Mouse (Mus musculus) thymus, adult 2 months (tissue): ENCODE data around the gene Hcfc1r1. TPM values are rescaled to one million over a fixed set of nuclear protein-coding genes. Genes with fewer than 3 reads are reported as not detected.
A peak's percentile ranks its signal among the peaks of the same experiment; 100 is the strongest.

ENCODE experiments used
- DNase-seq: peaks from one replicate; pipeline ENCODE4 v3.0.0; 2021
- H3K27ac ChIP-seq: fragments of 200-500 bp; 2 replicates; pipeline ENCODE4 v1.5.1; 2012; ENCODE audit warnings: low read length, control low read depth; ENCODE audit not compliant: control insufficient read depth, insufficient read depth
- H3K27me3 ChIP-seq: fragments of 200-500 bp; 2 replicates; pipeline ENCODE4 v1.6.1; 2012; ENCODE audit warnings: mild to moderate bottlenecking, low read length, moderate library complexity, mixed read lengths; ENCODE audit not compliant: control insufficient read depth, insufficient read depth
- H3K36me3 ChIP-seq: fragments of 200-500 bp; 2 replicates; pipeline ENCODE4 v1.6.1; 2012; ENCODE audit warnings: mild to moderate bottlenecking, low read length, moderate library complexity; ENCODE audit not compliant: control insufficient read depth, insufficient read depth
- H3K4me1 ChIP-seq: fragments of 200-500 bp; replicated peaks from 2 replicates; pipeline ENCODE4 v1.6.1; 2012; ENCODE audit warnings: low read length; ENCODE audit not compliant: control insufficient read depth, insufficient read depth
- H3K4me3 ChIP-seq: fragments of 200-500 bp; 2 replicates; pipeline ENCODE4 v1.5.1; 2012; ENCODE audit warnings: mild to moderate bottlenecking, low read length, control low read depth, moderate library complexity; ENCODE audit not compliant: control insufficient read depth, insufficient read depth
- CTCF ChIP-seq: fragments of 200-500 bp; IDR thresholded peaks from 2 replicates; pipeline ENCODE4 v1.5.1; 2012; ENCODE audit warnings: mild to moderate bottlenecking, control low read depth, low read length, moderate library complexity, borderline replicate concordance; ENCODE audit not compliant: control insufficient read depth, poor library complexity, insufficient read depth; ENCODE audit errors: extremely low read depth
- POLR2A ChIP-seq: fragments of 200-500 bp; IDR thresholded peaks from 2 replicates; pipeline ENCODE4 v1.6.1; 2012; ENCODE audit warnings: mild to moderate bottlenecking, low read length, control low read depth, moderate library complexity; ENCODE audit not compliant: control insufficient read depth, poor library complexity, insufficient read depth; ENCODE audit errors: extremely low read depth
- WGBS: fragments of 180-500 bp; shearing (Covaris S2); methylation state at CpG from one replicate; pipeline ENCODE4 v1.1.7; 2018; 5-methylcytosine and 5-hydroxymethylcytosine counted together
- polyA plus RNA-seq: library from polyadenylated mRNA; depleted of rRNA; stranded (reverse); fragments of >200 nt; gene quantifications from 2 replicates; pipeline ENCODE4 v1.2.3, GENCODE M21; 2012

Gene Hcfc1r1
- polyA plus RNA-seq, 1 experiment = 192 TPM

DNA sequence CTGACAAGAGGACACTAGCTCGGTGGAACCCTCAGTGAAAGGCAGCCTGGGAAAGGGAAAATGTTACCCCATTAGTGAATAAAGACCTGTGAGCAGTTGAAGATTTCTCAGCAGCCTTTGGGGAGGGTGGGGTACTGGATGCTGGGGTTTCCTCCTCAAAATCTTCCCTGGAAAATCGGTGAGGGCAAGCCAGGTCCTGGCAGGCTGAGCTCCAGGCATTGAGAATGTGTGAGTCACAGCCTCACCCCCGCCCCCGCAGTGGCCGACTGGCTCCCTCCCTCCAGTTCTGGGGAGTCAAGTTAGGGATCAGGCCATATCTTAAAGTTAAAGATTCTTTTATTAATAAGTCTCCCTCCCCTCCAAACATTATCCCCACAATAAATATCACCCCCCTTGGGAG lies 1.7 kb downstream of the Hcfc1r1 start:
- no peak for DNase-seq
- Histone ChIP-seq H3K4me1 (peaks cover 24% of the 10 kb centered on the region), H3K27ac (no peak overlapping the region), H3K27me3 (peaks cover 9% of the 10 kb centered on the region; the same call in 1 of the 2 replicates), H3K36me3 (no peaks in the 10 kb centered on the region), H3K4me3 (no peak overlapping the region)
- TF ChIP-seq CTCF (no peak), POLR2A (no peak)
- 69% methylated on average over 5 of the region's 5 CpGs for WGBS

- Histone ChIP-seq H3K4me3 (no peak overlapping the region), H3K36me3 (no peaks in the 10 kb centered on the region), H3K27ac (no peak overlapping the region), H3K4me1 (peaks cover 24% of the 10 kb centered on the region), H3K27me3 (peaks cover 9% of the 10 kb centered on the region; the same call in 1 of the 2 replicates)
- no peak for TF ChIP-seq CTCF
- TF ChIP-seq POLR2A = no peak
- WGBS = 20% methylated on average over 15 of the region's 15 CpGs
- peak; percentile 22 for DNase-seq
These were observed 2.3 kb downstream of the Hcfc1r1 start for GRCm38 (mm10) chr17:23675564-23676281.

DNA sequence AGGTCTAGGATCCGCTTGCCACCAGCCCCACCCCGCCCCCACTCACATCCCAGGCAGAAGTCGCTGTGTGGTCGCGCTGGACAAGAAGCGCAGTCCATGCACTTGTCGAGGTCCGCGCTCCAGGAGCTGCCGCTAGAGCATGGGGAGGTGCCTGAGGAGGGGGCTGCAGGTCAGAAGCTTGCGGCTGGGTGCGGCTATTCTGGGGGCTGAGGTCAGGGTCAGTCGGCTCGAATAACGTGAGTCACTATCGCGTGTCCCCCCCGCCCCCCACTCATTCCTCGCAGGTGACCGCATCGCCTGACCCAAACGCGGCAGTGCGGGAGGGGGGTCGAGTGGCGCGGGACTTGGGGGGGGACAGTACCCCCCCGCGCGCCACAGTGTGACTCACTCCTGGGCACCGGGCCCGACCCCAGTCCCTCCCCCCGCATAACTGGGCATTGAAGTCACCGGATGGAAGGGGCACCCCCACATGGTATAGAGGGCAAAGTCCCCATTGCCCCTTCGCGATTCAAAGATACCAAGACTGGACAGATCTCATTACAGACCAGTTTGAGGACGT lies 3.2 kb downstream of the Hcfc1r1 start:
- TF ChIP-seq CTCF (no peak), POLR2A (no peak)
- Histone ChIP-seq H3K4me1 (peaks cover 24% of the 10 kb centered on the region), H3K27ac (no peak overlapping the region), H3K36me3 (no peaks in the 10 kb centered on the region), H3K27me3 (peaks cover 9% of the 10 kb centered on the region; the same call in 1 of the 2 replicates), H3K4me3 (peak overlapping the region; percentile 74)
- DNase-seq = peak; percentile 35
- WGBS = under 1% methylated on average over 37 of the region's 37 CpGs

- TF ChIP-seq POLR2A = peak; percentile 79
- TF ChIP-seq CTCF = 0 out of 2 replicates have a peak, but pooled peaks have one; percentile 31
- no peak within 1 kb of the TSS for H3K27ac ChIP-seq
- WGBS = under 1% methylated on average over 34 of the region's 34 CpGs
- H3K4me1 ChIP-seq = peaks cover 24% of the 10 kb centered on the region
- peaks cover 9% of the 10 kb centered on the region; the same call in 1 of the 2 replicates for H3K27me3 ChIP-seq
- peak within 1 kb of the TSS; percentile 74 for H3K4me3 ChIP-seq
- H3K36me3 ChIP-seq = no peaks in the 10 kb centered on the region
- DNase-seq = peak; percentile 88
These were observed 3.9 kb downstream of the Hcfc1r1 start, which contains the start of gene Tnfrsf12a for GRCm38 (mm10) chr17:23677236-23677679. Tnfrsf12a (minus strand) TSS chr17:23677468.

DNA sequence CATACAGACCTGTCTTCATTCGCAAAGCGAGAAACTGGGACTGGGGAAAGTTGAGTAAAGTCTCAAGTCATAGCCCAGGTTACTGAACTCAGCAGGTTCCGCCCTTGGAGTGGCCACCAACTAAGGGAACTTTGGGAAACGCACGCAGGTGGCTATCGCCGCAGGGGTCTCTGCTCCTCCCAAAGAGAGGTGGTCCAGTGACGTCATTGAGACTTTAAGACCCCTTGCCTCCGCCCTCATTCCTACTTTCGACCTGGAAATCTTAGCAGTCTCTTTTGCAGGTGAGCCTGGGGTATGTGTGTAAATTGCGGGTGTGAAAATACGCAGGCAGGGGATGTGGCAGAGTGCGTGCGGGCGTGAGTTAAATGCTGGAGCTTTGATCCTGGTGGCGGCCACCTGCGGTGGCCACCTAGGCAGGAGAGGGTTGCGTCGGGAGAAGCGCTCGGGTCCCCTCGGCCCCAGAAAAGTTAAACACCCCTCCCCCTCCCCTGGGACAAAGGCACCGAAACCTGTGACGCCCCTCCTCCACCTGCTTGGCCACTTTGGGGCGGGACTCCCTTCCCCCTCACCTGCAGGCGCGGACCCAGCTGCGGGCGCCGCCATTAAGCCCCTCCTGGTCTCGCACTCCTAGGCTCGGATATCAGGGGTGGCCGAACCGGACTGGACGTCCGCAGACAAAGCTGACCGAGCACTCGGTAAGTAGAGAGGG lies 5.9 kb downstream of the Hcfc1r1 start, which contains the start of gene Cldn6:
Gene Cldn6, plus strand, starts transcription at position 123 of the 709 bp plus-strand sequence.
- no peak for DNase-seq
- Histone ChIP-seq H3K4me3 (no peak within 1 kb of the TSS), H3K36me3 (no peaks in the 10 kb centered on the region), H3K27me3 (peaks cover 9% of the 10 kb centered on the region; the same call in 1 of the 2 replicates), H3K27ac (no peak within 1 kb of the TSS), H3K4me1 (peaks cover 19% of the 10 kb centered on the region)
- TF ChIP-seq POLR2A (no peak), CTCF (no peak)
- WGBS = 21% methylated on average over 38 of the region's 38 CpGs

GRCm38 (mm10) chr17:23680336-23680735 lies 6.9 kb downstream of the Hcfc1r1 start:
- Histone ChIP-seq H3K4me3 (no peak overlapping the region), H3K27me3 (peaks cover 9% of the 10 kb centered on the region; the same call in 1 of the 2 replicates), H3K36me3 (no peaks in the 10 kb centered on the region), H3K27ac (no peak overlapping the region), H3K4me1 (peaks cover 19% of the 10 kb centered on the region)
- TF ChIP-seq CTCF (no peak), POLR2A (no peak)
- 88% methylated on average over 9 of the region's 9 CpGs for WGBS
- DNase-seq = no peak
